Mouse (Mus musculus) erythroblast, adult 5-6 weeks (primary cell): Measurements from ENCODE around the gene Ngef. TPM values are rescaled to one million over a fixed set of nuclear protein-coding genes. Genes with fewer than 3 reads are reported as not detected.
"Not testable (repeated sequence)": the region's sequence is repeated elsewhere in the genome, so short reads cannot be mapped to it uniquely, and the experiment has no call there.

Source experiments
- ATAC-seq: replicated peaks from 2 replicates; pipeline ENCODE4 v1.8.0; 2016; ENCODE audit warnings: moderate number of reproducible peaks, mild to moderate bottlenecking, moderate TSS enrichment, inconsistent platforms; ENCODE audit not compliant: poor library complexity, low FRiP score, severe bottlenecking
- total RNA-seq, 2 experiments: library from RNA; stranded (forward) in 1 of 2; stranded (reverse) in 1 of 2; fragments of 150-400 nt in 1 of 2; fragments of 200-764, 138-1000 nt in 1 of 2; gene quantifications; 2 replicates each; pipeline versions ENCODE4 v1.2.3 to v1.2.4; 2015 to 2017; ENCODE audit warnings: low replicate concordance in 2 of 2

The Ngef gene
- total RNA-seq, 2 experiments from 2014 or later, result not detected

DNA sequence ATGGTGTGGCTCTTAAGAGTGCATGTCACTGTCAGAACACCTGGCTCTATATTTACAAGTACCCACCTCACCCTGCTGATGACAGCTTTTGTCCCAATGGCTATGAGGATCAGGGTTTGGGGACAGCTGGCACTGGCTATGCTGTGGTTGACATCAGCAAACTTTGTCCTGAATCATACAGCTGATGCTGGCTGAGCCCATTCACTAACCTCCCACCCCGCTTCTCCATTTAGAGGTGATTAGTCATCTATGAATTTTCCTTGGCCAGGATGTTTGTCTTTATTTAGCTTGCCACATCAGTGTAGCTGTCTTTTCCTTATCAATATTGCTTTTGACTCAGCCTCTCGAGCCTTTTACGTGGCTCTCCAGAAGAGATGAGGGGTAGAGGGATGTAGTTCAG is 81.4 kb downstream of the Ngef start:
- ATAC-seq, result no peak

DNA sequence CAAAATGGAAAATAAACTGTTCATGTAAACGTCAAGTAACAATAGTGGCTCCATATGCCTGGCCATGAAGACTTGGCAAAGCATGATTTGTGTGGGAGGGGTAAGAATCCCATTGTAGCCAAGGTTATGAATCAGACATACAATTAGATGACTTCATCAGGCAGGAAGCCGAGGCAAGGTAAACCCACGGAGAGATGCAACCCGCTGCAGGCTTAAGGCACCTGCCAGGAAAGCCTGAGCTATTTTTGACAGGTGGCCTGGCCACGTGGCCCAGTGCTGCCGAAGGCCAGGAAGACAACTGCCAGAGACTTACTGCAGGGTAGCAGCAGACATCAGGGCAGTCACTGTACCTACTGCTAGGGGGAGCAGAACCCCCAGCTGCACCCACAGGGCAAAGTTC is 87.3 kb downstream of the Ngef start:
- no peak for ATAC-seq

DNA sequence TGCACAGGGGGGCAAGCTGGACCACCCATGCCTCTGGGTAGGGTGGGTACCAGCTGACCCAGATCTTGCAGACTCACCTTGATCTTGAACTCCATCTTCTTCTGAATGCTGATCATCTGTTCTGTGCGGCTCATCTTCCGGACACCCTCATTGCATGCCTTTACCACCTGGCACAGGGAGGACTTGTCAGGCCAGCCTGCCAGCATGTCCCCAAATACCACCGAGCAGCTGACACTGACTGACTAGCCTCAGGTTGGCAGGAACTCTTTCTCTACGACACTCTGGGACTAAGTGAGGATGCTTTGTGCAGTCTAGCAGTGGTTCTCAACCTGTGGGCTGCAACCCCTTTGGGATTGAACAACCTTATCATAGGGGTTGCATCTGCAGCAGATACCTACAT is 91.1 kb downstream of the Ngef start:
- no peak for ATAC-seq

DNA sequence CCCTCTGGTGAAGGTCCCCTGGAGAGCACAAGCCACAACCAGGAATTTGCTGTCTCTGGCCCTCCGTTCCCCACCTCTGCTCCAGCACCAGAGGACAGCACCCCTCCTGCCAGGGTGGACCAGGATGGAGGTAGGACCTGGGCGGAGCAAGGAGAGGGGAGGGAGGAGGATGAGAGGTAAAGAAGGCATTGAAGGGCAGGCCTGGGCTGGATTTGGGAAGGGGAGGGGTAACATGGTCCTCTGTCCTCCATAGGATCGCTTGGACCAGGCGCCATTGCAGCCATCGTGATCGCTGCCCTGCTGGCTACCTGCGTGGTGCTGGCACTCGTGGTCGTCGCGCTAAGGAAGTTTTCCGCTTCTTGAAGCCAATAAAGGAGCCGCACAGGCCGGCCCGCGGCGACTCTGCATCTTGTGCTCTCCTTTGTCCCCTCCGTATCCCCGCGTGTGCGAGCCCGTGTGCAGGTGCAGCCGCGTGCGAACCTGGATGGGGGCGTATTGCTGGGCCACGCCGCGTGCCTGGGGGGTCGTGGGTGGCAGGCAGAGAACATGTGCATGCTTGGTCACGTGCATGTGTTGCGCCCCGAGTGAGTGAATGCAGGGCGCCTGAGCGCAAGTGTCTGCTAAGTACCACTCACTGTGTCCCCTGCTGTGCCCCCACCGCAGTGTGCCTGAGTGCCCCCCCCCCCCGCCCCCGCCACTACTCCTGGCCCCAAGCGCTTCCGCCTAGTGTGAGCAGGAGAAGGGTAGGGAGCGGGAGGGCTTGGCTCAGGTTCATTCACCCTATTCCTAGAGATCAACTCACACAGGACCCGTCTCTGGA is 98.4 kb downstream of the Ngef start:
- no peak for ATAC-seq

DNA sequence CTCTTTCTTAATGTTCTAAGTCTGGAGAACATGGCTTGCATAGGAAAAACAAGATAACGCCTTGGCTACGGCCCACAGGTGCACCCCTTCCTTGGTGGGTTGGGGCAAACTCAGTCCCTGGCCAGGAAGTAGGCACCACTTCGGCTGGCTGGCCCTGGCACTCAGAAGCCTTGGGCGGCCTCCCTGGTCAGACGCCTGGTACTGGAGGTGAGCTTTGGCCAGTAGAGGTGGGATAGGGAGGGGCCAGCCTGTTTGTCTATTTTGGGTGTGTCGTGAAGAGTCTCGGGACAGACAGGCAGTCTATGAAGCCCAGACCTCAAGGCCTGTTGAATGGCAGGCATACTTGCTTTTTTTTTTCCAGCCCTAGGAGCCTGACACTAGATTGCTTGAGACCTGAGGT is 101.1 kb downstream of the Ngef start:
- no peak for ATAC-seq

DNA sequence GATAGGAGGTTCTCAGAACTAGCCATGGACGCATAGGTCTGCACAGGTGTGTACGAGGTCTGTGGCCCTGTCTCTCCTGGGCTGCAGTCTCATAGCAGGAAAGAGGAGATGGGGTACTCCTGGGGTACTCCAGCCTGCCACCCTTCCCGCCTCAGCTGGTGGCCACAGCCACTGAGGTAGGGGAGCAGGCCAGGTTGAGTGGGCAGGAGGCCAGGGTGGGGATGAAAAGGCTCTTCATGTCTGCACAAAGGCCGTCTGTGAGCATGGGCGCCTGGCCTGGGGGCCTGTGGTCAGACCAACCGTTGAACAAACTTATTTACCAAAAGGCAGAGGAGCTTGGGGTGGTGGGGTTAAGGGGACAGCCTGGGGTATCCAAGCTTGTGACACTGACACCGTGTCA is 101.8 kb downstream of the Ngef start:
- ATAC-seq, result no peak

DNA sequence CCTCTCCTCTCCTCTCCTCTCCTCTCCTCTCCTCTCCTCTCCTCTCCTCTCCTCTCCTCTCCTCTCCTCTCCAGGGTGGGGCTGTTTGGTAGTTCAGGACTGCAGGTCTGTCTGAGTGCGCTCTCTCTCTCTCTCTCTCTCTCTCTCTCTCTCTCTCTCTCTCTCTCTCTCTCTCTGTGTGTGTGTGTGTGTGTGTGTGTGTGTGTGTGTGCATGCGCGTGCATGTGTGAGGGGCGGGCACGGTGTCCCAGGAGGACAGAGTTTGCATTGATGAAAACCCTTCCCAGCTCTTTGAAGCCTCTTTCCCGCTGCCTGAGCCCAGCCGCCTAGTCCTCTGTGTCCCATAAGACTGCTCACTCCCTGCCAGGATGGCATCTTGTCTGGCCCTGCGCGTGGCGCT is 103.7 kb downstream of the Ngef start, which contains the start of gene Snorc:
Gene Snorc, plus strand, starts transcription at position 301 of the 400 bp plus-strand sequence.
- not testable (repeated sequence) for ATAC-seq

DNA sequence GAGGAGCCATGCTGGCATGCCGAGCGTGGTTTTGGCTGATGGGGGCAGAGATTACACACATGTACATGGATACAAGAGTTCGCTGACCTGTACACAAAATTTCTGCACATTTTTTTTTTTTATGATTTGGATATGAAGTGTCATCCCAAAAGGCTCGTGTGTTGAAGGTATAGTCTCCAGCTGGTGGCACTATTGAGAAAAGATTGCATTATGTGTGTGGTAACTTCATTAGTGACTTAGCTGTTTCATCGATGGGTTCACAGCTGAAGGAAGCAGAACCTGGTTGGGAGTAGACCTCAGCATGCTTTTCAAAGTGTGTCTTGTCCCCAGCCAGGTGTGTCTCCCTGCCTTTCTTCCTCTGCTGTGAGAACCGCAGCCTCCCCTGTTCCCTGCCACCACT is 105.3 kb downstream of the Ngef start:
- no peak for ATAC-seq

DNA sequence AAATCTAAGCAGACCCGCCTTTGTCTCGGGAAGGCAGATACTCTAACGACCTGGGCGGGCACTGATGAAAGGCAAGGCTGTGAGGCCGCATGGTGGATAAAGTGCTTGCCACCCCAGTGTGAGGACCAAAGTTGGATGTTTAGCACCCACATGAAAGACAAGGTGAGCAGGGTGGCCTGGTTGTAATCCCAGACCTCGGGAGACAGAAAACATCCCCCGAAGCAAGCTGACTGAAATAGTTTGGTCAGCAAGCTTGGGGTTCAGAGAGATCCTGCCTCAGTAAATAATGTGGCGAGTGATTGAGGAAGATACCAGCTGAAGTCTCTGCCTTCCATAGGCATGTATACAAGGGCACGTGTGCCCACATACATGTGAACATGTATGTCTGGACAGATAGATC is 106.2 kb downstream of the Ngef start:
- peak; percentile 66 for ATAC-seq

DNA sequence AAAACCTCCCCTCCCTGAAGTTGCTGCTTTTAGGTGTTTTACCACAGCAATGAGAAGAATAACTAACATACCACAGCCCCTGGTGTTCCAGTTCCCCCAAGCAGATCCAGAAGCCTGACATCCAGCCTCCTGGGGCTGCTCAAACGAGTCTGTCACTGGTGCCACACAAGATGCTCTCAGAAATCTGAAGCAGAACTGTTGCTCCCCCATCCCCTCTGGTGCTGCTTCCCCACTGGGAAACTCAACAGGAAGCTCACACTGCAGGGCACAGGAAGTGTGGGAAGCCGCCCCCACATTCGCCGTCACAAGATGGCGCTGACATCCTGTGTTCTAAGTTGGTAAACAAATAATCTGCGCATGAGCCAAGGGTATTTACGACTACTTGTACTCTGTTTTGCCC is 113.8 kb downstream of the Ngef start:
- ATAC-seq, result not testable (repeated sequence)

DNA sequence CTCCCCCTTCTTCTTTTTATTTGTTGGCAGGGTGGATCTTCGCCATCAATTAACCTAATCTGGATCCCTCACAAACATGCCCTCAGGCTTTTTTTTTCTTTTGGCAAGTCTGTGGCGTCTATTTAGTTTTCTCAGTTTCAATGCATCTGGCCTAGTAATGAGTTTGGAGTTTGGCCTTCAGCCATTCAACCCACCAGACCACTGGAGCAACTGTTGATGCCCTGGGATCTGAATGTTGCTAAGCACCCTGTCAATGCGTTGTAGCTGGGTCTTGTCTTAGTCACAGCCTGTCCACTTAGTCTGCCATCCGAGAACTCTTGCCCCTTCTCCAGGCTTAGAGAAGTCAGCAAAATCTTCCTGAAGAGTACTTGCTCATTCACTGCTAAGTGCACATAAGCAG is 115.6 kb downstream of the Ngef start:
- no peak for ATAC-seq

DNA sequence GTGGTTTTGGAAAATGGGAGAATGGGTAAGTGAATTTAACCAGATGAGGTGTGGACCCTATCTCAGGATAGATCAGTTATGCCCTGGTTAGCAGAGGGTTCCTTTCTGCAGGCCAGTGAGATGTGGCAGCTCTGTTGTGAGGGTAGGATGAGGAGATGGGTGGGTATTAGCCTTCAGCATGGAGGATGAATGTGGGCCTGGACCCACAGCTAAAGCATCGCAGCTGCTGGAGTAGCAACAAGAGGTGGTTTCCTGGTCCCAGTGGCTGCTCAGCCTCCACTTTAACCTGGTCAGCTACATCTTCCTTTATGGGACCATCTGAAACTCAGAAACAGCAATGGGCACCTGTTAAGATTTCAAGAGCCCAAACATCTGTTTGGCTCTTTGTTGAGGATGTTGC is 117.2 kb downstream of the Ngef start:
- ATAC-seq, result 0 out of 2 replicates have a peak, but pooled peaks have one; percentile 22

DNA sequence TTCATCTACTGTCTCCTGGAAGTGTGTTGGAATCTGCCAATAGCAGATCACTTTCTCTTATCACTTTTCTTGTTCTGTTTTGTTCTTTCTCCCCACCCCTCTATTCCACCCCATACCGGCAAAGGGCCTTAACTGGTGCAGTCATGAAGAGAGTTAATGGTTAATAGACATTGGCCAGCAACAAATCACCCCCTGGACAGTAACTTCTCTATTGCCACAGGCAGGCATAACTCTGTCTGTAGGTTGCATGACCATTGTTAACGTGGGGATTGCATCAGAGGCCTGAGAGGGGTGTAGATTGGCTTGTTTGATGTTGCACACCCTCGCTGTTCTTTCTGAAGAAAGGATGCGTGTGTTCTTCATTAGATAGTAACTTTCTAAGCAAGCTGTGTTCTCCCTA is 124.2 kb downstream of the Ngef start:
- no peak for ATAC-seq

DNA sequence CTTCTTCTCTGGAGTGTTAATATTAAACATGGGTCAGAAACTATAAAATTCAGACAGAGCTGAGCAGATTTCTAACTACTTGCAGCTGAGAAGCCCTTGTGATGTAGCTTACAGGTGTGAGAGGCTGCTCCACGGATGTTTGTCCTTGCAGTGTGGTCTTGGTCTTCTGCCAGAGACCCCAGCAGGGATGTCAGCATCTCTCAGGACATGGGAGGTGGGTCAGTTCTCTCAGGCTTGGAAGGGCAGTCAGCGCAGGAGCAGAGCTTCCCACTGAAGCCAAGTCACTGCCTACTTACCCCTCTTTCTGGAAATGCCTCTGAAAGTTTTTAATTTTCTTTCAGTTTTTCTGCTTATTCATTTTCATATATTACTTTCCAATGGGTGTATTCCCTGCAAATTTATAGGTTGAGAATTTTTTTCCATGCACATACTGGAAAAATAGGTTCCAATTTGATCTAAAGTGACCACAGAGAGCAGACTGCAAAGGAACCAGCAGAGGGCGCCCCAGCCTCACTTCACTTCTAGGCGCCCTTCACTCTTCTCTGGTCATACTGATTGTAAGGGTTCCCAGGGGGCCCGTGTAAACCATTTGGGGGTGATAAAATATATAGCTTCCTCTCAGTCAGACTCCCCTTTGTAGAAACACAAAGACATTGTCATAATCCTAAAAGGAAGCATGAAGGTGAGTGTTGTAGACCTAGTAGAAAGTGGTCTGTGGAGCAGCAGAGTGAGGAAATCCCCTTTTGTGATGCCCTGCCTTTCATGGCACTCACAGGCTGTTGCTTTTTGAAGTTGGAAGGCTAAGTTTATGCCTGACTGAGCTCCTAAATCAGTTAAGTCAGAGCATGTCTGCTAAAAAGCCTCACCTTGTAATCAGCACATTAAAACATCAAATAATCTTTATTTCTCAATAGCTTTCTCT is 126.2 kb downstream of the Ngef start:
- ATAC-seq, result peak; percentile 81; the same call in 1 of the 2 replicates

DNA sequence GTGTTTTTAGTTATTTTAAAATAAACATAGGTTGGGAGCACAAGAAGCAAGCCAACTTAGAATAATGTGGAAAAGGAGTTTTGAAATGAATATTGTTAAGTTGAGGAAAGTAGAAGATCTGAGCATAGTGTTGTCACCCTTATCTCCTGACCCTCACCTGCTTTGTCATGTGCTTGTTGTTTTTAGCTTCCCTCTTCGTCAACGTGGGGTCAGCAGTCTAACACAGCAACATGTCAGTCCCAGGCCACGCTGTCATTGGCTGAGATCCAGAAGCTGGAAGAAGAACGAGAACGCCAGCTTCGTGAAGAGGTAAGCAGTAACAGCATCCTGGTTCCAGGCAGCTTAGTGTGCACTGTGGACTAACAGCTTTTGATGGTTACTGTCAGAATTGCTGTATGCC is 137.1 kb downstream of the Ngef start:
- ATAC-seq, result no peak

DNA sequence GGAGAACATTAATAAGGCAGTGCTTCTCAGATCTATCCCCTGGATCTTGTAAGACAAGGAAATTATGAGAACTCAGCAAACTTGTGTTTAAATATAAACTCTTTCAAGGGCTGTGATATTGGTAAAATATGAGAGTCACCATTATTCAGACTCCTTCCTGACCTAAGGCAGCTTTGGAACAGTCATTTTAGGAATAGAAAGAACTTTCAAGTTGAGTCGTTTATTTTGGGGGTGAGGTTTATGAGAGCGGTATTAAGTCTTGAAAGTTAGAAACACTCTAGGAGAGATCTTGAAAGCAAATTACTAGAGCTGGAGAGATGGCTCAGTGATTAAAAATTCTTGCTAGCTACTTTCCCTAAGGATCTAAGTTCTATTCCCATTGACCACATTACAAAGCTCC is 138.5 kb downstream of the Ngef start:
- no peak for ATAC-seq

Other genes with a start within 250 kb of the Ngef start
- 59.4 and 93.4 TPM in 2 replicates for gene Gigyf2, start 246.9 kb downstream of the Ngef start, total RNA-seq (2015; ENCODE audit: low replicate concordance)
- 169 and 215 TPM in 2 replicates for gene Gigyf2, start 246.9 kb downstream of the Ngef start, total RNA-seq (2017; ENCODE audit: low replicate concordance)
- gene Kcnj13, start 179.1 kb downstream of the Ngef start, total RNA-seq (2015; ENCODE audit: low replicate concordance), result not detected in 2 replicates
- gene Kcnj13, start 179.1 kb downstream of the Ngef start, total RNA-seq (2017; ENCODE audit: low replicate concordance), result not detected in 2 replicates
- gene Snorc, start 103.6 kb downstream of the Ngef start, total RNA-seq (2015; ENCODE audit: low replicate concordance), result not detected in 2 replicates
- gene Snorc, start 103.6 kb downstream of the Ngef start, total RNA-seq (2017; ENCODE audit: low replicate concordance), result not detected in 2 replicates
- not detected in 2 replicates for gene Neu2, start 64.0 kb downstream of the Ngef start, total RNA-seq (2015; ENCODE audit: low replicate concordance)
- not detected in 2 replicates for gene Neu2, start 64.0 kb downstream of the Ngef start, total RNA-seq (2017; ENCODE audit: low replicate concordance)
- 50.1 and 53.1 TPM in 2 replicates for gene Inpp5d, start 46.4 kb upstream of the Ngef start, total RNA-seq (2015; ENCODE audit: low replicate concordance)
- gene Inpp5d, start 46.4 kb upstream of the Ngef start, total RNA-seq (2017; ENCODE audit: low replicate concordance), result 19.9 and 25.2 TPM in 2 replicates
- gene Atg16l1, start 182.0 kb upstream of the Ngef start, total RNA-seq (2015; ENCODE audit: low replicate concordance), result 38.9 and 57.8 TPM in 2 replicates
- gene Atg16l1, start 182.0 kb upstream of the Ngef start, total RNA-seq (2017; ENCODE audit: low replicate concordance), result 73.7 and 95.3 TPM in 2 replicates
- gene Sag, start 229.8 kb upstream of the Ngef start, total RNA-seq (2015; ENCODE audit: low replicate concordance), result 0.21 TPM in 1 of 2 replicates, not detected in the other
- 0.56 and 3.7 TPM in 2 replicates for gene Sag, start 229.8 kb upstream of the Ngef start, total RNA-seq (2017; ENCODE audit: low replicate concordance)